Mouse (Mus musculus): Measurements from ENCODE around the gene Gas2. TPM values are rescaled to one million over a fixed set of nuclear protein-coding genes. Genes with fewer than 3 reads are reported as not detected.

Gas2 gene
- polyA plus RNA-seq, 1 experiment from 2014 or later, result 15.8 TPM

GRCm38 (mm10) chr7:52013457-52013856, 151.6 kb downstream of the Gas2 start:
- H3K27ac ChIP-seq (ENCODE audit: low read length), result no peak overlapping the region
- ATAC-seq, result no peak
- H3K9me3 ChIP-seq (ENCODE audit: control insufficient read depth, low read length), result no peaks in the 10 kb centered on the region
- H3K36me3 ChIP-seq (ENCODE audit: control insufficient read depth, insufficient read depth), result no peaks in the 10 kb centered on the region
- H3K4me1 ChIP-seq (replicated peaks; ENCODE audit: control insufficient read depth, insufficient read depth, low read length), result no peaks in the 10 kb centered on the region
- no peak overlapping the region for H3K9ac ChIP-seq (replicated peaks; ENCODE audit: low read depth, low read length)
- H3K27me3 ChIP-seq (replicated peaks; ENCODE audit: control insufficient read depth, insufficient read depth, low read length), result no peaks in the 10 kb centered on the region
- 81% methylated on average over 7 of the region's 7 CpGs for WGBS
- H3K4me3 ChIP-seq (replicated peaks; ENCODE audit: low read length), result no peak overlapping the region
- H3K4me2 ChIP-seq (ENCODE audit: low read length), result no peak overlapping the region

GRCm38 (mm10) chr7:52015180-52015579, 153.4 kb downstream of the Gas2 start:
- H3K27me3 ChIP-seq (replicated peaks; ENCODE audit: control insufficient read depth, insufficient read depth, low read length), result no peaks in the 10 kb centered on the region
- no peak overlapping the region for H3K9ac ChIP-seq (replicated peaks; ENCODE audit: low read depth, low read length)
- H3K4me2 ChIP-seq (ENCODE audit: low read length), result no peak overlapping the region
- no peak for ATAC-seq
- no peaks in the 10 kb centered on the region for H3K4me1 ChIP-seq (replicated peaks; ENCODE audit: control insufficient read depth, insufficient read depth, low read length)
- H3K9me3 ChIP-seq (ENCODE audit: control insufficient read depth, low read length), result no peaks in the 10 kb centered on the region
- no peaks in the 10 kb centered on the region for H3K36me3 ChIP-seq (ENCODE audit: control insufficient read depth, insufficient read depth)
- WGBS, result 87% methylated on average over 1 of the region's 1 CpGs
- H3K4me3 ChIP-seq (replicated peaks; ENCODE audit: low read length), result no peak overlapping the region
- H3K27ac ChIP-seq (ENCODE audit: low read length), result no peak overlapping the region

- Histone ChIP-seq H3K27ac (ENCODE audit: low read length) (no peak within 1 kb of the TSS), H3K4me3 (replicated peaks; ENCODE audit: low read length) (no peak within 1 kb of the TSS), H3K9ac (replicated peaks; ENCODE audit: low read depth, low read length) (no peak within 1 kb of the TSS), H3K4me2 (ENCODE audit: low read length) (no peak within 1 kb of the TSS), H3K4me1 (replicated peaks; ENCODE audit: control insufficient read depth, insufficient read depth, low read length) (no peaks in the 10 kb centered on the region), H3K27me3 (replicated peaks; ENCODE audit: control insufficient read depth, insufficient read depth, low read length) (no peaks in the 10 kb centered on the region), H3K36me3 (ENCODE audit: control insufficient read depth, insufficient read depth) (no peaks in the 10 kb centered on the region), H3K9me3 (ENCODE audit: control insufficient read depth, low read length) (no peaks in the 10 kb centered on the region)
- no peak for ATAC-seq
- 86% methylated on average over 3 of the region's 3 CpGs for WGBS
Measured at GRCm38 (mm10) chr7:52015628-52016027, 153.8 kb downstream of the Gas2 start, which contains the start of gene 1700015G11Rik. Gene 1700015G11Rik (minus strand): TSS chr7:52015728.

GRCm38 (mm10) chr7:52022039-52022438, 160.2 kb downstream of the Gas2 start:
- Histone ChIP-seq H3K27me3 (replicated peaks; ENCODE audit: control insufficient read depth, insufficient read depth, low read length) (no peaks in the 10 kb centered on the region), H3K27ac (ENCODE audit: low read length) (no peak overlapping the region), H3K36me3 (ENCODE audit: control insufficient read depth, insufficient read depth) (no peaks in the 10 kb centered on the region), H3K9me3 (ENCODE audit: control insufficient read depth, low read length) (no peaks in the 10 kb centered on the region), H3K4me1 (replicated peaks; ENCODE audit: control insufficient read depth, insufficient read depth, low read length) (no peaks in the 10 kb centered on the region), H3K4me3 (replicated peaks; ENCODE audit: low read length) (no peak overlapping the region), H3K9ac (replicated peaks; ENCODE audit: low read depth, low read length) (no peak overlapping the region), H3K4me2 (ENCODE audit: low read length) (no peak overlapping the region)
- ATAC-seq, result no peak
- WGBS, result 86% methylated on average over 4 of the region's 4 CpGs

GRCm38 (mm10) chr7:52024050-52024626, 162.3 kb downstream of the Gas2 start:
- H3K4me3 ChIP-seq (replicated peaks; ENCODE audit: low read length), result no peak overlapping the region
- H3K4me2 ChIP-seq (ENCODE audit: low read length), result no peak overlapping the region
- H3K9ac ChIP-seq (replicated peaks; ENCODE audit: low read depth, low read length), result no peak overlapping the region
- WGBS, result 89% methylated on average over 5 of the region's 5 CpGs
- H3K4me1 ChIP-seq (replicated peaks; ENCODE audit: control insufficient read depth, insufficient read depth, low read length), result no peaks in the 10 kb centered on the region
- no peaks in the 10 kb centered on the region for H3K36me3 ChIP-seq (ENCODE audit: control insufficient read depth, insufficient read depth)
- no peak overlapping the region for H3K27ac ChIP-seq (ENCODE audit: low read length)
- H3K9me3 ChIP-seq (ENCODE audit: control insufficient read depth, low read length), result no peaks in the 10 kb centered on the region
- no peak for ATAC-seq
- H3K27me3 ChIP-seq (replicated peaks; ENCODE audit: control insufficient read depth, insufficient read depth, low read length), result no peaks in the 10 kb centered on the region

- no peak overlapping the region for H3K4me3 ChIP-seq (replicated peaks; ENCODE audit: low read length)
- ATAC-seq, result peak; percentile 86
- H3K4me2 ChIP-seq (ENCODE audit: low read length), result no peak overlapping the region
- H3K9ac ChIP-seq (replicated peaks; ENCODE audit: low read depth, low read length), result no peak overlapping the region
- no peaks in the 10 kb centered on the region for H3K4me1 ChIP-seq (replicated peaks; ENCODE audit: control insufficient read depth, insufficient read depth, low read length)
- no peaks in the 10 kb centered on the region for H3K27me3 ChIP-seq (replicated peaks; ENCODE audit: control insufficient read depth, insufficient read depth, low read length)
- WGBS, result 48% methylated on average over 8 of the region's 8 CpGs
- H3K27ac ChIP-seq (ENCODE audit: low read length), result no peak overlapping the region
- no peaks in the 10 kb centered on the region for H3K9me3 ChIP-seq (ENCODE audit: control insufficient read depth, low read length)
- no peaks in the 10 kb centered on the region for H3K36me3 ChIP-seq (ENCODE audit: control insufficient read depth, insufficient read depth)
Measured at GRCm38 (mm10) chr7:52037600-52038582, 176.1 kb downstream of the Gas2 start.

Other genes starting within 250 kb of the Gas2 start
- gene Slc17a6, start 240.0 kb upstream of the Gas2 start, polyA plus RNA-seq (2015; fragmentation: Nextera tagmentation; extraction: Ambion mirVana), result 40.5 and 52.7 TPM in 2 replicates
- gene Fancf, start 252 bp downstream of the Gas2 start, polyA plus RNA-seq (2015; fragmentation: Nextera tagmentation; extraction: Ambion mirVana), result 8.5 and 9.4 TPM in 2 replicates
- gene Svip, start 144.0 kb downstream of the Gas2 start, polyA plus RNA-seq (2015; fragmentation: Nextera tagmentation; extraction: Ambion mirVana), result 26.6 and 27.5 TPM in 2 replicates
- gene 1700015G11Rik, start 153.7 kb downstream of the Gas2 start, polyA plus RNA-seq (2015; fragmentation: Nextera tagmentation; extraction: Ambion mirVana), result not detected in 2 replicates

All from forebrain, embryonic 16.5 days (tissue).